Mouse (Mus musculus) natural killer cell, adult 2 months (primary cell): ENCODE data around the gene Rnf38.

Source experiments
- DNase-seq, 2 experiments: peaks; one replicate each; pipeline ENCODE4 v3.0.0; 2022; ENCODE audit warnings: low spot score in 2 of 2

Rnf38 gene

GRCm38 (mm10) chr4:44224141-44224540, 9.4 kb downstream of the Rnf38 start:
- DNase-seq = no peak

GRCm38 (mm10) chr4:44223444-44223843, 10.1 kb downstream of the Rnf38 start:
- no peak for DNase-seq

- no peak for DNase-seq
Measured at GRCm38 (mm10) chr4:44216797-44217442, 16.7 kb downstream of the Rnf38 start.

GRCm38 (mm10) chr4:44199968-44200367, 33.6 kb downstream of the Rnf38 start:
- peak in 1 of 2 experiments; percentile 29 for DNase-seq

GRCm38 (mm10) chr4:44187431-44187830, 46.2 kb downstream of the Rnf38 start:
- no peak for DNase-seq

- DNase-seq = no peak
Measured at GRCm38 (mm10) chr4:44183862-44184261, 49.7 kb downstream of the Rnf38 start.

GRCm38 (mm10) chr4:44179748-44180147, 53.8 kb downstream of the Rnf38 start:
- no peak for DNase-seq

GRCm38 (mm10) chr4:44173177-44173576, 60.4 kb downstream of the Rnf38 start:
- peak; percentile 59 to 77 for DNase-seq

- DNase-seq = no peak
Measured at GRCm38 (mm10) chr4:44172676-44173075, 60.9 kb downstream of the Rnf38 start.

- peak in 1 of 2 experiments; percentile 8 for DNase-seq
Measured at GRCm38 (mm10) chr4:44169884-44170283, 63.7 kb downstream of the Rnf38 start.

- DNase-seq = peak in 1 of 2 experiments; percentile 17
Measured at GRCm38 (mm10) chr4:44168816-44169215, 64.8 kb downstream of the Rnf38 start.

GRCm38 (mm10) chr4:44168231-44168647, 65.3 kb downstream of the Rnf38 start:
- peak; percentile 94 to 97 for DNase-seq

GRCm38 (mm10) chr4:44167397-44168121, 66.0 kb downstream of the Rnf38 start:
- peak; percentile 84 to 89 for DNase-seq

GRCm38 (mm10) chr4:44166702-44167396, 66.7 kb downstream of the Rnf38 start:
- DNase-seq = no peak

GRCm38 (mm10) chr4:44164621-44165020, 69.0 kb downstream of the Rnf38 start:
- DNase-seq = no peak

- no peak for DNase-seq
Measured at GRCm38 (mm10) chr4:44163034-44163433, 70.6 kb downstream of the Rnf38 start.

- no peak for DNase-seq
Measured at GRCm38 (mm10) chr4:44160990-44161689, 72.4 kb downstream of the Rnf38 start.

GRCm38 (mm10) chr4:44159839-44160238, 73.8 kb downstream of the Rnf38 start:
- DNase-seq = no peak

GRCm38 (mm10) chr4:44156481-44156880, 77.1 kb downstream of the Rnf38 start:
- no peak for DNase-seq

- DNase-seq = no peak
Measured at GRCm38 (mm10) chr4:44154884-44155283, 78.7 kb downstream of the Rnf38 start.

- no peak for DNase-seq
Measured at GRCm38 (mm10) chr4:44152904-44153303, 80.7 kb downstream of the Rnf38 start.

- DNase-seq = no peak
Measured at GRCm38 (mm10) chr4:44126805-44127204, 106.8 kb downstream of the Rnf38 start.
